Mouse (Mus musculus): ENCODE measurements around the gene Fmo2.

DNA sequence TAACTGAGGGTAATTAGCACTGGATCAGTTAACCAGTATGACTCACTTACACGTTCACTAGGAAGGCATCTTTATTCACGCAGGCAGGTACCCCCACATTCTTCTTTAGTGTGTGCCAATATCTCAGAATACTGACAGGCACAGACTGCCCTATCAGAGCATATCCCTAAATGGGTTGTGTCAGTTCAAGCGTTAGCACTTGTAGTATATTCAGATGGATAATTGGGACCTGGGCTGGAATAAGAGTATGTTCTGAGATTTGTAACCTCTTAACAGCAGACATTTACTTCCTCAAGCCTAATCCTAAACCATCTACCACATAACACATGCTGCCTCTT lies 33.1 kb downstream of the Fmo2 start:
- TF ChIP-seq CTCF (conservative IDR thresholded peaks at IDR 0.05; ENCODE audit: insufficient read depth, insufficient read length, low read depth, low read length) (no peak), POLR2A (IDR thresholded peaks at IDR 0.05; ENCODE audit: low read depth, low read length) (no peak)
